Comparison of ENCODE assay signal across 8 mouse cellular contexts in genomic region chr13:3893126-3893734, GRCm38 (mm10). TPM values are rescaled to one million over a fixed set of nuclear protein-coding genes. Genes with fewer than 3 reads are reported as not detected.
A peak's percentile ranks its signal among the peaks of the same experiment; 100 is the strongest.
DNase-seq lines count a peak whose midpoint lies in the region.

No protein-coding gene starts in this region.

- peaks cover 20% of the 10 kb centered on the region for H3K36me3 ChIP-seq in megakaryocyte, embryonic 14.5 days (replicated peaks; ENCODE audit: low read length)

- no peaks in the 10 kb centered on the region for H3K9me3 ChIP-seq in megakaryocyte, embryonic 14.5 days

- no peaks in the 10 kb centered on the region for H3K27me3 ChIP-seq in megakaryocyte, embryonic 14.5 days (replicated peaks)

- H3K4me3 ChIP-seq in megakaryocyte, embryonic 14.5 days (replicated peaks), result peak overlapping the region; percentile 91

- DNase-seq in adrenal gland, adult (ENCODE audit: inconsistent age in 2 of 2, low spot score in 1 of 2), result peak; percentile 95 to 98
- DNase-seq in embryo, embryonic 10 days (ENCODE audit: low spot score), result peak; percentile 94
- DNase-seq in gastrocnemius, postnatal 10 days, result peak; percentile 86
- peak; percentile 91 for DNase-seq in induced T-regulatory cell, adult 2 months (ENCODE audit: low read depth)
- peak; percentile 67 to 86 for DNase-seq in left cerebral cortex, adult 9 months (ENCODE audit: low spot score in 2 of 2)
- peak; percentile 89 to 91 for DNase-seq in right cerebral cortex, adult 2 months (ENCODE audit: low spot score in 2 of 2)
- peak; percentile 71 for DNase-seq in urinary bladder, postnatal 10 days (ENCODE audit: low spot score)

- peaks cover 38% of the 10 kb centered on the region for H3K4me1 ChIP-seq in megakaryocyte, embryonic 14.5 days

RNA-seq across cellular contexts. Expression of gene Net1, which starts 24.8 kb away (rescaled TPM):
- total RNA-seq in gastrocnemius, postnatal 10 days (2021), result 10 to 100 TPM; 48.0 to 48.7 TPM
- 7.9 and 8.6 TPM in 2 replicates for polyA plus RNA-seq in megakaryocyte, embryonic 14.5 days (2012; ENCODE audit: insufficient read depth, low replicate concordance)

RNA-seq across cellular contexts. Expression of gene Tubal3, which starts 24.8 kb away (rescaled TPM):
- total RNA-seq in gastrocnemius, postnatal 10 days (2021), result not detected
- not detected in 2 replicates for polyA plus RNA-seq in megakaryocyte, embryonic 14.5 days (2012; ENCODE audit: insufficient read depth, low replicate concordance)

RNA-seq across cellular contexts. Expression of gene Calm5, which starts 39.3 kb away (rescaled TPM):
- not detected for total RNA-seq in gastrocnemius, postnatal 10 days (2021)
- not detected in 2 replicates for polyA plus RNA-seq in megakaryocyte, embryonic 14.5 days (2012; ENCODE audit: insufficient read depth, low replicate concordance)

RNA-seq across cellular contexts. Expression of gene Ucn3, which starts 51.9 kb away (rescaled TPM):
- total RNA-seq in gastrocnemius, postnatal 10 days (2021), result not detected
- polyA plus RNA-seq in megakaryocyte, embryonic 14.5 days (2012; ENCODE audit: insufficient read depth, low replicate concordance), result not detected in 2 replicates

RNA-seq across cellular contexts. Expression of gene Calm4, which starts 55.7 kb away (rescaled TPM):
- total RNA-seq in gastrocnemius, postnatal 10 days (2021), result not detected
- not detected in 2 replicates for polyA plus RNA-seq in megakaryocyte, embryonic 14.5 days (2012; ENCODE audit: insufficient read depth, low replicate concordance)

Comparison
In these comparisons a context has a peak if more than half of its experiments do, and no peak if none do; other contexts are left out.
1. Peak in every context shown above with its lines: DNase-seq and H3K4me3 ChIP-seq.